Mouse (Mus musculus) cortical plate, adult 2 months (tissue): ENCODE data around the gene Nanos3.

ENCODE experiments used
- CTCF ChIP-seq: fragments of 200-500 bp; IDR thresholded peaks from 2 replicates; pipeline ENCODE4 v1.5.1; 2011; ENCODE audit warnings: mild to moderate bottlenecking, control low read depth, low read length; ENCODE audit not compliant: insufficient read depth; ENCODE audit errors: extremely low read depth
- POLR2A ChIP-seq: fragments of 200-500 bp; IDR thresholded peaks from 2 replicates; pipeline ENCODE4 v1.6.1; 2011; ENCODE audit warnings: mild to moderate bottlenecking, low read length, control low read depth; ENCODE audit not compliant: insufficient read depth; ENCODE audit errors: extremely low read depth

DNA sequence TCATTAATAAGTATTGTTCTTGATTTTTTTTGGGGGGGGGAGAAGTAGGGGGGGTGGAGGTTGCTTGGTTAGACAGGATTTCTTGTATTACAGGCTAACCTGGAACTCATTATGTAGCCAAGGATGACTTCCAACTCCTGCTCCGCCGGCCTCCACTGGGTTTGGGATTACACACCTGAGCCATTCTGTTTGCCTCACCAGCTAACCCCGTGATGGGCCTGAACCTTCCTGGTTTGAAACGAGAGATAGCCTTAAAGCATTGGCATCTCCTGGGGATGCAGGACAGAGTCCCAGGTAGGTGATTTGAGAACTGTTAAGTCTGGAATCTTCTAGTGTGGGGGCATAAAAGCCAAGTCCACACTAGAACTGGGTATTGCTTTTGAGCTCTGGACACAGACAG is 8.1 kb upstream of the Nanos3 start:
- no peak for TF ChIP-seq CTCF
- TF ChIP-seq POLR2A, result no peak
